Mouse (Mus musculus): Measurements from ENCODE around the gene Vps37c. TPM values are rescaled to one million over a fixed set of nuclear protein-coding genes. Genes with fewer than 3 reads are reported as not detected.

Gene Vps37c
- polyA plus RNA-seq (2012; rRNA removed; ENCODE audit: low replicate concordance) = 35.7 and 46.3 TPM in 2 replicates

GRCm38 (mm10) chr19:10688537-10689352 lies at the start of gene Vps37c:
TSS of gene Vps37c (plus strand) at chr19:10688735.

GRCm38 (mm10) chr19:10677915-10678771 lies 10.4 kb upstream of the Vps37c start, which contains the start of gene Pga5:
TSS of gene Pga5 (minus strand) at chr19:10678071.

GRCm38 (mm10) chr19:10738811-10739210 lies 50.3 kb downstream of the Vps37c start, which contains the start of gene Cd5:
TSS of gene Cd5 (minus strand) at chr19:10739002.

Other genes with a start within 250 kb of the Vps37c start
- 5.3 and 5.9 TPM in 2 replicates for gene Lrrc10b, start 231.3 kb upstream of the Vps37c start, polyA plus RNA-seq (2012; rRNA removed; ENCODE audit: low replicate concordance)
- gene Ppp1r32, start 205.8 kb upstream of the Vps37c start, polyA plus RNA-seq (2012; rRNA removed; ENCODE audit: low replicate concordance) = 0.70 and 1.2 TPM in 2 replicates
- 12.5 and 20.9 TPM in 2 replicates for gene Cpsf7, start 163.5 kb upstream of the Vps37c start, polyA plus RNA-seq (2012; rRNA removed; ENCODE audit: low replicate concordance)
- 5.4 and 7.1 TPM in 2 replicates for gene Sdhaf2, start 162.6 kb upstream of the Vps37c start, polyA plus RNA-seq (2012; rRNA removed; ENCODE audit: low replicate concordance)
- gene Tmem216, start 132.5 kb upstream of the Vps37c start, polyA plus RNA-seq (2012; rRNA removed; ENCODE audit: low replicate concordance) = 3.5 and 6.8 TPM in 2 replicates
- 28.9 and 29.9 TPM in 2 replicates for gene Cyb561a3, start 111.6 kb upstream of the Vps37c start, polyA plus RNA-seq (2012; rRNA removed; ENCODE audit: low replicate concordance)
- 3.3 and 3.4 TPM in 2 replicates for gene Tmem138, start 111.4 kb upstream of the Vps37c start, polyA plus RNA-seq (2012; rRNA removed; ENCODE audit: low replicate concordance)
- 42.1 and 52.2 TPM in 2 replicates for gene Ddb1, start 83.4 kb upstream of the Vps37c start, polyA plus RNA-seq (2012; rRNA removed; ENCODE audit: low replicate concordance)
- gene Tkfc, start 83.1 kb upstream of the Vps37c start, polyA plus RNA-seq (2012; rRNA removed; ENCODE audit: low replicate concordance) = 242 and 263 TPM in 2 replicates
- 20.3 and 21.3 TPM in 2 replicates for gene Vwce, start 54.5 kb upstream of the Vps37c start, polyA plus RNA-seq (2012; rRNA removed; ENCODE audit: low replicate concordance)
- gene Pga5, start 10.7 kb upstream of the Vps37c start, polyA plus RNA-seq (2012; rRNA removed; ENCODE audit: low replicate concordance) = 0.27 TPM in 1 of 2 replicates, not detected in the other
- 1.0 and 2.7 TPM in 2 replicates for gene Cd5, start 50.3 kb downstream of the Vps37c start, polyA plus RNA-seq (2012; rRNA removed; ENCODE audit: low replicate concordance)
- 1.4 and 4.2 TPM in 2 replicates for gene Cd6, start 141.3 kb downstream of the Vps37c start, polyA plus RNA-seq (2012; rRNA removed; ENCODE audit: low replicate concordance)
- gene Slc15a3, start 151.0 kb downstream of the Vps37c start, polyA plus RNA-seq (2012; rRNA removed; ENCODE audit: low replicate concordance) = 7.1 and 18.1 TPM in 2 replicates
- gene Tmem132a, start 181.2 kb downstream of the Vps37c start, polyA plus RNA-seq (2012; rRNA removed; ENCODE audit: low replicate concordance) = 6.8 and 8.5 TPM in 2 replicates
- 31.7 and 34.0 TPM in 2 replicates for gene Tmem109, start 193.3 kb downstream of the Vps37c start, polyA plus RNA-seq (2012; rRNA removed; ENCODE audit: low replicate concordance)
- 105 and 140 TPM in 2 replicates for gene Prpf19, start 206.5 kb downstream of the Vps37c start, polyA plus RNA-seq (2012; rRNA removed; ENCODE audit: low replicate concordance)
- gene Zp1, start 231.9 kb downstream of the Vps37c start, polyA plus RNA-seq (2012; rRNA removed; ENCODE audit: low replicate concordance) = not detected in 2 replicates
- 0.16 and 0.62 TPM in 2 replicates for gene Ptgdr2, start 248.4 kb downstream of the Vps37c start, polyA plus RNA-seq (2012; rRNA removed; ENCODE audit: low replicate concordance)